Mouse (Mus musculus): ENCODE data around the gene Slc36a3. TPM values are rescaled to one million over a fixed set of nuclear protein-coding genes. Genes with fewer than 3 reads are reported as not detected.
A peak's percentile ranks its signal among the peaks of the same experiment; 100 is the strongest.

Slc36a3 gene
- polyA plus RNA-seq, 1 experiment from 2014 or later = not detected

GRCm38 (mm10) chr11:55146855-55147254, 4.7 kb downstream of the Slc36a3 start:
- Histone ChIP-seq H3K4me1 (replicated peaks) (no peaks in the 10 kb centered on the region; the same call in 1 of the 2 replicates), H3K4me2 (no peak overlapping the region), H3K27me3 (no peaks in the 10 kb centered on the region), H3K4me3 (replicated peaks) (no peak overlapping the region), H3K27ac (replicated peaks) (no peak overlapping the region), H3K9me3 (replicated peaks) (no peaks in the 10 kb centered on the region; the same call in 1 of the 2 replicates), H3K36me3 (replicated peaks) (no peaks in the 10 kb centered on the region), H3K9ac (no peak overlapping the region)
- no peak for ATAC-seq (ENCODE audit: insufficient read depth)
- WGBS (ENCODE audit: insufficient replicate concordance) = 57% methylated on average over 1 of the region's 1 CpGs

GRCm38 (mm10) chr11:55144011-55144410, 7.5 kb downstream of the Slc36a3 start:
- no peak for ATAC-seq (ENCODE audit: insufficient read depth)
- Histone ChIP-seq H3K4me3 (replicated peaks) (no peak overlapping the region), H3K4me2 (no peak overlapping the region), H3K9ac (no peak overlapping the region), H3K36me3 (replicated peaks) (no peaks in the 10 kb centered on the region), H3K9me3 (replicated peaks) (no peaks in the 10 kb centered on the region; the same call in 1 of the 2 replicates), H3K27me3 (no peaks in the 10 kb centered on the region), H3K27ac (replicated peaks) (no peak overlapping the region), H3K4me1 (replicated peaks) (no peaks in the 10 kb centered on the region; the same call in 1 of the 2 replicates)
- 65% methylated on average over 5 of the region's 5 CpGs for WGBS (ENCODE audit: insufficient replicate concordance)

- Histone ChIP-seq H3K36me3 (replicated peaks) (no peaks in the 10 kb centered on the region), H3K4me3 (replicated peaks) (no peak overlapping the region), H3K9me3 (replicated peaks) (no peaks in the 10 kb centered on the region; the same call in 1 of the 2 replicates), H3K27ac (replicated peaks) (no peak overlapping the region), H3K4me1 (replicated peaks) (no peaks in the 10 kb centered on the region), H3K4me2 (no peak overlapping the region), H3K27me3 (no peaks in the 10 kb centered on the region), H3K9ac (no peak overlapping the region)
- ATAC-seq (ENCODE audit: insufficient read depth) = no peak
- 63% methylated on average over 4 of the region's 4 CpGs for WGBS (ENCODE audit: insufficient replicate concordance)
These were observed 10.0 kb downstream of the Slc36a3 start for GRCm38 (mm10) chr11:55141502-55141901.

- H3K27ac ChIP-seq (replicated peaks) = no peak overlapping the region
- H3K4me3 ChIP-seq (replicated peaks) = no peak overlapping the region
- H3K4me1 ChIP-seq (replicated peaks) = no peaks in the 10 kb centered on the region
- no peak for ATAC-seq (ENCODE audit: insufficient read depth)
- H3K27me3 ChIP-seq = no peaks in the 10 kb centered on the region
- no peak overlapping the region for H3K4me2 ChIP-seq
- no peak overlapping the region for H3K9ac ChIP-seq
- H3K36me3 ChIP-seq (replicated peaks) = no peaks in the 10 kb centered on the region
- H3K9me3 ChIP-seq (replicated peaks) = no peaks in the 10 kb centered on the region
These were observed 13.9 kb downstream of the Slc36a3 start for GRCm38 (mm10) chr11:55137646-55138045.

GRCm38 (mm10) chr11:55136770-55137547, 14.5 kb downstream of the Slc36a3 start:
- H3K4me1 ChIP-seq (replicated peaks) = no peaks in the 10 kb centered on the region
- WGBS (ENCODE audit: insufficient replicate concordance) = 61% methylated on average over 15 of the region's 15 CpGs

GRCm38 (mm10) chr11:55134871-55135270, 16.6 kb downstream of the Slc36a3 start:
- Histone ChIP-seq H3K9ac (no peak overlapping the region), H3K9me3 (replicated peaks) (no peaks in the 10 kb centered on the region), H3K4me3 (replicated peaks) (no peak overlapping the region), H3K36me3 (replicated peaks) (no peaks in the 10 kb centered on the region), H3K27me3 (no peaks in the 10 kb centered on the region), H3K4me1 (replicated peaks) (peaks cover 8% of the 10 kb centered on the region), H3K4me2 (no peak overlapping the region), H3K27ac (replicated peaks) (no peak overlapping the region)
- WGBS (ENCODE audit: insufficient replicate concordance) = 70% methylated on average over 5 of the region's 5 CpGs
- no peak for ATAC-seq (ENCODE audit: insufficient read depth)

More at GRCm38 (mm10) chr11:55136770-55137547, 14.5 kb downstream of the Slc36a3 start:
- Histone ChIP-seq H3K27me3 (no peaks in the 10 kb centered on the region), H3K27ac (replicated peaks) (no peak overlapping the region), H3K4me2 (no peak overlapping the region), H3K9ac (no peak overlapping the region), H3K9me3 (replicated peaks) (no peaks in the 10 kb centered on the region), H3K4me3 (replicated peaks) (no peak overlapping the region), H3K36me3 (replicated peaks) (no peaks in the 10 kb centered on the region)
- no peak for ATAC-seq (ENCODE audit: insufficient read depth)

- no peaks in the 10 kb centered on the region for H3K27me3 ChIP-seq
- H3K36me3 ChIP-seq (replicated peaks) = no peaks in the 10 kb centered on the region
- no peak overlapping the region for H3K27ac ChIP-seq (replicated peaks)
- H3K4me2 ChIP-seq = no peak overlapping the region
- ATAC-seq (ENCODE audit: insufficient read depth) = no peak
- H3K4me3 ChIP-seq (replicated peaks) = no peak overlapping the region
- H3K9ac ChIP-seq = no peak overlapping the region
- no peaks in the 10 kb centered on the region for H3K9me3 ChIP-seq (replicated peaks)
- WGBS (ENCODE audit: insufficient replicate concordance) = 71% methylated on average over 1 of the region's 1 CpGs
- H3K4me1 ChIP-seq (replicated peaks) = peaks cover 8% of the 10 kb centered on the region
These were observed 17.1 kb downstream of the Slc36a3 start for GRCm38 (mm10) chr11:55134407-55134806.

- H3K4me1 ChIP-seq (replicated peaks) = peaks cover 8% of the 10 kb centered on the region
- H3K4me3 ChIP-seq (replicated peaks) = no peak overlapping the region
- no peak for ATAC-seq (ENCODE audit: insufficient read depth)
- no peak overlapping the region for H3K9ac ChIP-seq
- no peaks in the 10 kb centered on the region for H3K27me3 ChIP-seq
- no peaks in the 10 kb centered on the region for H3K9me3 ChIP-seq (replicated peaks)
- H3K4me2 ChIP-seq = no peak overlapping the region
- H3K27ac ChIP-seq (replicated peaks) = no peak overlapping the region
- no peaks in the 10 kb centered on the region for H3K36me3 ChIP-seq (replicated peaks)
- WGBS (ENCODE audit: insufficient replicate concordance) = 59% methylated on average over 1 of the region's 1 CpGs
These were observed 18.3 kb downstream of the Slc36a3 start for GRCm38 (mm10) chr11:55133204-55133603.

GRCm38 (mm10) chr11:55131946-55132345, 19.6 kb downstream of the Slc36a3 start:
- Histone ChIP-seq H3K36me3 (replicated peaks) (no peaks in the 10 kb centered on the region), H3K27ac (replicated peaks) (no peak overlapping the region), H3K27me3 (no peaks in the 10 kb centered on the region), H3K4me3 (replicated peaks) (no peak overlapping the region), H3K9ac (no peak overlapping the region), H3K4me2 (no peak overlapping the region), H3K4me1 (replicated peaks) (peaks cover 8% of the 10 kb centered on the region), H3K9me3 (replicated peaks) (no peaks in the 10 kb centered on the region)
- ATAC-seq (ENCODE audit: insufficient read depth) = no peak
- 51% methylated on average over 1 of the region's 1 CpGs for WGBS (ENCODE audit: insufficient replicate concordance)

GRCm38 (mm10) chr11:55131077-55131742, 20.3 kb downstream of the Slc36a3 start:
- peak; percentile 72 for ATAC-seq (ENCODE audit: insufficient read depth)
- Histone ChIP-seq H3K9ac (no peak overlapping the region), H3K36me3 (replicated peaks) (no peaks in the 10 kb centered on the region), H3K4me1 (replicated peaks) (peaks cover 13% of the 10 kb centered on the region), H3K27ac (replicated peaks) (0 out of 2 replicates have a peak overlapping the region, but pooled peaks have one; percentile 14), H3K4me2 (no peak overlapping the region), H3K4me3 (replicated peaks) (no peak overlapping the region), H3K27me3 (no peaks in the 10 kb centered on the region), H3K9me3 (replicated peaks) (no peaks in the 10 kb centered on the region)
- WGBS (ENCODE audit: insufficient replicate concordance) = 33% methylated on average over 11 of the region's 11 CpGs

GRCm38 (mm10) chr11:55128411-55128810, 23.1 kb downstream of the Slc36a3 start:
- Histone ChIP-seq H3K9ac (no peak overlapping the region), H3K9me3 (replicated peaks) (no peaks in the 10 kb centered on the region), H3K4me3 (replicated peaks) (no peak overlapping the region), H3K36me3 (replicated peaks) (no peaks in the 10 kb centered on the region), H3K27me3 (no peaks in the 10 kb centered on the region), H3K4me1 (replicated peaks) (peaks cover 17% of the 10 kb centered on the region), H3K27ac (replicated peaks) (no peak overlapping the region), H3K4me2 (no peak overlapping the region)
- no peak for ATAC-seq (ENCODE audit: insufficient read depth)
- WGBS (ENCODE audit: insufficient replicate concordance) = 41% methylated on average over 3 of the region's 3 CpGs

Data from liver, embryonic 15.5 days (tissue).